Mouse (Mus musculus) adrenal gland, adult (tissue): ENCODE measurements around the gene Hmgcs1.
"Not testable (repeated sequence)": the region's sequence is repeated elsewhere in the genome, so short reads cannot be mapped to it uniquely, and the experiment has no call there.

Source experiments
- DNase-seq, 2 experiments: peaks; one replicate each; pipeline ENCODE4 v3.0.0; 2022 to 2023; ENCODE audit warnings: low spot score in 1 of 2; ENCODE audit not compliant: inconsistent age in 2 of 2

The Hmgcs1 gene

GRCm38 (mm10) chr13:119690039-119690728 lies at the start of gene Hmgcs1:
Gene Hmgcs1, plus strand, starts transcription at chr13:119690379.
- DNase-seq = peak; percentile 99 to 100

- peak in 1 of 2 experiments; percentile 70 for DNase-seq
Observed at GRCm38 (mm10) chr13:119640504-119640903, 49.7 kb upstream of the Hmgcs1 start.

- peak in 1 of 2 experiments; percentile 50 for DNase-seq
Observed at GRCm38 (mm10) chr13:119641145-119641544, 49.0 kb upstream of the Hmgcs1 start.

GRCm38 (mm10) chr13:119644769-119645168 lies 45.4 kb upstream of the Hmgcs1 start:
- peak in 1 of 2 experiments; percentile 66 for DNase-seq

GRCm38 (mm10) chr13:119646511-119646910 lies 43.7 kb upstream of the Hmgcs1 start:
- DNase-seq = no peak

- DNase-seq = peak in 1 of 2 experiments; percentile 27
Observed at GRCm38 (mm10) chr13:119648891-119649698, 41.1 kb upstream of the Hmgcs1 start.

- DNase-seq = no peak
Observed at GRCm38 (mm10) chr13:119649699-119650046, 40.5 kb upstream of the Hmgcs1 start.

- no peak for DNase-seq
Observed at GRCm38 (mm10) chr13:119654734-119655133, 35.4 kb upstream of the Hmgcs1 start.

- peak in 1 of 2 experiments; percentile 60 for DNase-seq
Observed at GRCm38 (mm10) chr13:119656246-119656645, 33.9 kb upstream of the Hmgcs1 start.

GRCm38 (mm10) chr13:119656846-119657416 lies 33.2 kb upstream of the Hmgcs1 start:
- peak; percentile 30 to 87 for DNase-seq

- DNase-seq = peak; percentile 29 to 69
Observed at GRCm38 (mm10) chr13:119661420-119661819, 28.8 kb upstream of the Hmgcs1 start.

- peak in 1 of 2 experiments; percentile 16 for DNase-seq
Observed at GRCm38 (mm10) chr13:119678794-119679193, 11.4 kb upstream of the Hmgcs1 start.

- DNase-seq = peak in 1 of 2 experiments; percentile 71
Observed at GRCm38 (mm10) chr13:119679721-119680120, 10.5 kb upstream of the Hmgcs1 start.

GRCm38 (mm10) chr13:119681161-119681560 lies 9.0 kb upstream of the Hmgcs1 start:
- peak in 1 of 2 experiments; percentile 30 for DNase-seq

- no peak for DNase-seq
Observed at GRCm38 (mm10) chr13:119684416-119685177, 5.6 kb upstream of the Hmgcs1 start.

GRCm38 (mm10) chr13:119689709-119690038 lies 505 bp upstream of the Hmgcs1 start:
- DNase-seq = no peak

GRCm38 (mm10) chr13:119690876-119691620 lies 869 bp downstream of the Hmgcs1 start:
- DNase-seq = peak; percentile 62 to 81

- DNase-seq = not testable (repeated sequence)
Observed at GRCm38 (mm10) chr13:119691958-119692357, 1.8 kb downstream of the Hmgcs1 start.

GRCm38 (mm10) chr13:119695676-119696075 lies 5.5 kb downstream of the Hmgcs1 start:
- no peak for DNase-seq

GRCm38 (mm10) chr13:119696496-119696895 lies 6.3 kb downstream of the Hmgcs1 start:
- no peak for DNase-seq
